Mouse (Mus musculus): ENCODE results near the gene Akap8l.

The Akap8l gene

GRCm38 (mm10) chr17:32350382-32350983 lies at the start of gene Akap8l:
TSS of gene Akap8l (minus strand) at chr17:32350607.
- peak; percentile 94 for DNase-seq

DNA sequence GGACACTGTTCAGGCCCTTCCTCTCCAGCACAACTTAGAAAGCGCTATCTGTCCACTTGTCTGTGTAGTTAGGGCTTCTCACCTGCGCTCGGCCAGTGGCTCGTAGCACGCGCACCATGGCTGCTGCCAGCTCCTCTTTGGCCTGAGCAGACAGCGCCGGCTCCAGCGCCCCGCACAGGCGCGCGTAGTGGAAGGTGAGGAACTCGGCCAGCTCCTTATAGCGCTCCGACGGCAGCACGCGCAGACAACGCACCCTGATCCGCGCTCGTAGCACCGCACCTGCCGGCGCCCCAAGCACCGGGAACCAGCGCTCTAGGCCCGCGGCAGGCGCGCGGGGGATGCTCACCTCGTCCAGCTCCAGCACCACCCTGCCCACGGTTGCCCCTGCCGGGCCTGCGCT lies 45.9 kb upstream of the Akap8l start:
- no peak for DNase-seq

GRCm38 (mm10) chr17:32393944-32394343 lies 43.5 kb upstream of the Akap8l start:
- DNase-seq: no peak

GRCm38 (mm10) chr17:32389101-32389659 lies 38.8 kb upstream of the Akap8l start, which contains the start of gene Wiz:
TSS of gene Wiz (minus strand) at chr17:32389439.
- peak; percentile 97 for DNase-seq

- no peak for DNase-seq
Observed at GRCm38 (mm10) chr17:32388370-32389100, 38.1 kb upstream of the Akap8l start.

- no peak for DNase-seq
Observed at GRCm38 (mm10) chr17:32387986-32388369, 37.6 kb upstream of the Akap8l start.

- no peak for DNase-seq
Observed at GRCm38 (mm10) chr17:32386659-32387432, 36.4 kb upstream of the Akap8l start.

DNA sequence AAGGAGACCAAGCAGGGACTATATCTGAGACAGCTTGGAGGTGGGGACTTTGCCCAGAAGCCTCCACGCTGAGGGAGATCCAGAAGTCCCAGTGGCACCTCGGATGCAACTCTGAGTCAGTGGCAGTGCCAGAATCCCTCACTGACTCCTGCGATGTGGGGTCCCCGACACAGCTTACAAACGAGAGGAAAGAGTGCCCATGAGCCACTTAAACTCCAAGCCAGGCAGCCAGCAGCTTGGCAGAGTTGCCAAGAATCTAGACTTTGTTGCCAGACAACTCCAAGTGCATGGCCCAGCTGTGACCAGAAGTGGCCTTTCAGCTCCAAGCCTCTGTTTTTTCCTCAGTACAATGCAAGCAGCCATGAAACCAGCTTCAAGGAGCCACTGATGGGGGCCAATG lies 33.3 kb upstream of the Akap8l start:
- no peak for DNase-seq

- DNase-seq: no peak
Observed at GRCm38 (mm10) chr17:32382576-32382975, 32.2 kb upstream of the Akap8l start.

DNA sequence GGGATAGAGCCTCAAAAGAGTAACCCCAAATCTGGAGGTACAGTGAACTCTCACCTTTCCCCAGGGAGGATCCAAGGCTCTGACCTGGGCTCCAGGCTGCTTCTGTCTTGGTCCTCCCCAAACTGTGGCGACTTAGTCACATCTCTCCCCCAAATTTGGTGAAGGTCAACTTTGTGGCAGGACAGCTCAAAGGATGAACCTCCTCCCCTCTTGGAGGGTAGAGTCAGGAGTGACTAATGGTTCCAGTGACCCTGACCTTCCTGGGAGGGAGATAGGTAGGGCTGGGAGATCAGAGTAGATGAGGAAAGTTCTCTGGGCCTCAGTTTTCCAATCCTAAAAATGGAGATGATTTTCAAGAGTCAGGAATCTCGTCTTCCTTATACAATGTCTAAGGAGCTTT lies 28.4 kb upstream of the Akap8l start:
- no peak for DNase-seq

- DNase-seq: no peak
Observed at GRCm38 (mm10) chr17:32377137-32377536, 26.7 kb upstream of the Akap8l start.

DNA sequence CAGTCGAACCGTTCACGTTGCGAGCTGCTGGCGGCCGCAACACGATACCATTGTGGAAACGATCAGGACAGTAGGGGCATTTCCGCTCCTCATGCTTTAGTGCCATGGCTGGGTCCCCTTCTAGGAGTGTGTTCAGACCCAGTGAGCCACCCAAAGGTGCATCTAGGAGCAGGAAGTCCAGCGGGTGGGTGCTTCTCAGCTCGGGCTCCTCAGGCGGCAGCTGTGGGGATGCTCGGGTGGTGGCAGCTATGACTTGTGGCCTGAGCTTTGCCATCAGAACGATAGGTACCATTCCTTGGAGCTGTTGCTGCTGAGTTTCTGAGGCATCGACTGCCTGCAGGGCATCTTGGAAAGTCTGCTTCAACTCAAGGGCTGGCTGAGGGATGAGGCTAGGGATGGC lies 26.1 kb upstream of the Akap8l start:
- no peak for DNase-seq

DNA sequence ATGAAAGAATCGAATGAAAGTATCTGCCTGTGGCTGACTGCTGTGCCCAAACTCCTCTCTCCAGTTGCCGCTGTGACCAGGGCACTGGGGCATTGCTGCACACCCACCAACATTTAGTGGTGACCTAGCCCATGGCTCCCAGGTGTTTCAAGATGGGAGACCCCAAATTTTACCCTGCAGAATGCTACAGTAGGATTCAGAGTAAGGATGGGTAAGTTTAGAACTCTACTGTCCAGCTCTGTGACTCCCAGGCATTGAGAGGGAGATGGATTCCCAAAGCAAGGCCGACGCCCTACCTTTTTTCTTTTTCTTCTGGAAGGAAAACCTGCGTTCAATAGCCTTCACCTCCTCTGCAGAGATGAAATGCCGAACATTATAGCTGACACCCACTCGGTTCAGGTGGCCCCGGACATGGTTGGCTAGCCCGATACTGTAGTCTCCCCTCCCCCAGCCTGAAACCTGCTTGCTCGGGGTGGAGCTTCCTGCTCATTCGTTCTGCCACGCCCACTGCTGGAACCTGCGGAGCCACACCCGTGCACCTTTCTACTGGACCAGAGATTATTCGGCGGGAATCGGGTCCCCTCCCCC lies 18.7 kb upstream of the Akap8l start:
- no peak for DNase-seq

DNA sequence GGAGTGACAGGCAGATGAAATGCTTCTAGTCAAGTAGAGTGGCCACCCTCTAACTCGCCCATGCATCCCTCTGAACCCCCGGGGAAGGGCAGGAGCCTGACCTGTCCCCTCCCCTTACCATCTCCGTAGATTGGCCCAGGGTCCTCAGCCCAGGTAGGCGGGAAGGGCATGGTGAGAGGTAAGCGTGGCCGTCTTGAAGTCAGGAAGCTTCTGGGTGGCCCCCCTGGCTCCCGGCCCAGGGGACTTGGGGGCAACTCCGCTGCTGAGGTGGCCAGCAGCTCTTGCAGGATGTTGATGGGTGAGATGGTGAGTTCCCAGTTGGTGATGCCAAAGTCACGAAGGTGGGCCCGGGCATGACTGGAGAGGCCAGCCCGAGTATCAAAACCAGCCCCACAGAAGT lies 17.3 kb upstream of the Akap8l start:
- no peak for DNase-seq

DNA sequence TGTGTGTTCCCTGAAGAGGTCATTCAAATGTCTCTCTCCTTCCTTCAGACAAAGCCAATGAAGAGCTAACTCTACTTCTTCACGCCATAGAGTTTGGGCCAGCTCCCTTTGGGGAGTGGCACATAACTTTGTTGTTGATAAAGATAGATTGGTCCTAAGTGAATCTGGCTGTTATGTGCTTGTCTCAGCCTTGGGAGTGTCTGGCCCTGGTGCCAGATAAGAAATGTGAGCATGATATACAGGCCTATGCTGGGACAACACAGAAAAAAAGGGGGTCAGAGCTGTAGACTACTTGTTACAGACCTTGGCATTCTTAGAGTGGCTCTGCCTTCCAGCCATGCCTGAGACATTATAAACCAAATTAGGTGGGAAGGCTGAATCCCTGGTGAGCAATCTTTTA lies 14.9 kb upstream of the Akap8l start:
- DNase-seq: no peak

DNA sequence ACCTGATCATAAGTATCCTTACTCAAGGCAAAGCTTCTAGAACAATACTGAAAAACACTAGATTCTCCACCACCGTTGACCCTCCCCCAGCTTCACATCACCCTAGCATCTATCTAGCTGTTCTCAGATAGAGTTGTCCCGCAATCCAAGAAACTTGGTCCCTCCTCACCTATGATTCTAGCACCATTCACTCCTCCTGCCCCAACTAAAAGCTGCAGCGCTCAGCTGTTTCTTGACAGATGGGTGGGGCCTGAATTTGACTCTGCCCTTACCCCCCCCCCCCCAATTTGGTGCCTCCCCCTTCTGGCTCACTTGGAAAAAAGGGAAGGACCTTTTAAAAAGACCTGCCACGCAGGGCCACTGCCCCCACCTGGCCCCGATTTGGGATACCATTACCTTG lies 14.4 kb upstream of the Akap8l start:
- no peak for DNase-seq

DNA sequence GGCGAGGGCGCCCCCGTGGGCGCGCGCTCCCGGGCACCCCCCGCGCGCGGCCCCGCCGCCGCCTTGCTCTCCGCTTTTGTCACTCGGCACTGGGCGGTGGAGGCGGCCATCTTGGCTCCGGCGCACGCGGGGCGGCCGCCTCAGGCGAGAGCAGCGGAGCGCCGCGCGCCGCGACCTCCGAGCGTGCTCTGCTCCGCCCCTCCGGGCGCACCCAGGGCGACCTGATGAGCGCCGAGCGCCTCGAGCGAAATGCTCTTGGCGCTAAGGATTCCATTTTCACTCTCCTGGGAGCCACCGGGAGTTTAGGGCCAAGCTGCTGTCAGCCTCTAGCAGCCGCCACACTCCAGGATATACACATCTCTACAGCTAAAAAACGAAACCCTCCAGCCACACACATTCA lies 13.9 kb upstream of the Akap8l start:
- DNase-seq: peak; percentile 89

DNA sequence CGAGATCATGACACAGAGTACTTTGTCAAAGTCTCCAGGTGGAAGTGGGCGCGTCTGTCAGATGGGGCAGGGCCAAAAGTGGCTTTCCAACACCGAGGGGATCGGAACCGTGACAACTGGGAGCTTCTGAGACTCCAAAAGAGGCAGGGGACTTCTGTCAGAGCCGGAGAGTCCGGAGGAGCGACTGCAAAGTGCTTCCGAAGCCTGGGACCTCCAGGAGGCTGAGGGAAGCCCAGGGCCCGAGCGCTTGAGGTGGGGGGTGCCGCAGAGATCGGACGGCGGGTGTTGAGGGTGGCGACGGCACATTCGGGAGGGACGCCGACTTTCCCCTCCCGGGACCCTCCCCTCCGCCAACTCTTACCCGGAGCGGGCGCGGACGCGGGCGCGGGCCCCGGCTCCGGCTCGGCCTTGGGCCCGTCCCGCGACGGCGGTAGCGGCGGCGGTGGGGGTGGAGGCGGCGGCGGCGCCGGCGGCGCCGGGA lies 13.5 kb upstream of the Akap8l start:
- DNase-seq: no peak

- DNase-seq: no peak
Observed at GRCm38 (mm10) chr17:32362686-32363085, 12.3 kb upstream of the Akap8l start.

DNA sequence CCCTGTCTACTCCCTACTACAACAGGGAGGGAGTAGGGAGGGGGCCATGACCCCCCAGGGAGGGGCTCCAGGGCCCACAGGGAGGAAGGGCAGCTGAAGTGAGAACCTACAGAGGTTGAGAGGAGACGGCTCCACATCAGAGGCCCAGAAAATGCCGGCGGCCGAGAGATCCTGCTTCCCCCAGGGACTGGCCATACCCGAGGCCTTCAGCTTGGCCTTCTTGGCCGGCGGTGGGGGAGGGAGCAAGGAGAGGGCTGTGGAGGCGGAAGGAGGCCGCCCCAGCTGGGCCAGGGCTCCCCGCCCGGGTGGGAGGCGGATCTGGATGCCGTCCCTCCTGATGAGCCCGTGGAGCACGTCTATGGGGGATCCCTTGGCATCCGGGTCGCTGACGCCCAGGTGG lies 9.5 kb upstream of the Akap8l start:
- DNase-seq: no peak

DNA sequence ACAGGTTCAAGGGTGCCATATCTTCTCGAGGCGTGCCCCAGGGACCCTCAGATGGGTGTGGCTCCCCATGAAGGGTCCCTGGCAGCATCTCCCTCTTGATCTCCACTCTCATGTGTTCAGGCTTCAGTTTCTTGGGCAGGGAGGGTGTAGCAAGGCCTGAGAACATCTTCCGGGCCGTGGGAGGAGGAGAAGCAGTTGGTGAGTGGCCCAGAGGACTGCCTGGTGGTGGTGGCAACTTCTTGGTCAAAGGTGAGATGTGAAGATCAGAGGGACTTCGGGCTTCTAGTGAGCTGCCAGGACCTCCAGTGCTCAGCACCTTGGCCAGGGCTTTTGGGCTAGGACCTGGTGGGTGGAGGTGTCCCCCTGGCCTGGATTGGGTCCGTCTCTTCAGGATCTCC lies 8.5 kb upstream of the Akap8l start:
- no peak for DNase-seq

- no peak for DNase-seq
Observed at GRCm38 (mm10) chr17:32358192-32358942, 8.0 kb upstream of the Akap8l start.

Data from right cerebral cortex, postnatal 14 days (tissue).